Mouse (Mus musculus) bone marrow, adult 2 months (tissue): ENCODE data around the gene Camsap1.

Experiments
- CTCF ChIP-seq: fragments of 200-500 bp; IDR thresholded peaks from 2 replicates; pipeline ENCODE4 v1.5.1; 2011; ENCODE audit warnings: low read length, control low read depth; ENCODE audit not compliant: control insufficient read depth, insufficient read depth
- POLR2A ChIP-seq: fragments of 200-500 bp; IDR thresholded peaks from 2 replicates; pipeline ENCODE4 v1.6.1; 2011; ENCODE audit warnings: low read depth, mild to moderate bottlenecking, control low read depth, low read length, borderline replicate concordance; ENCODE audit not compliant: control insufficient read depth

- TF ChIP-seq POLR2A (no peak), CTCF (no peak)
Measured at GRCm38 (mm10) chr2:25892440-25892839, 90.6 kb downstream of the Camsap1 start.
